Mouse (Mus musculus) lung, postnatal 0 days (tissue): ENCODE results near the gene 1700014D04Rik.
"Not testable (repeated sequence)": the region's sequence is repeated elsewhere in the genome, so short reads cannot be mapped to it uniquely, and the experiment has no call there.

Experiments
- CTCF ChIP-seq: IDR thresholded peaks from 2 replicates; pipeline ENCODE4 v1.5.1; 2016; ENCODE audit warnings: antibody characterized with exemption, mild to moderate bottlenecking
- EP300 ChIP-seq: IDR thresholded peaks from 2 replicates; pipeline ENCODE4 v1.6.1; 2016; ENCODE audit warnings: antibody characterized with exemption, mild to moderate bottlenecking, control low read depth

- TF ChIP-seq EP300, CTCF: not testable (repeated sequence)
Observed at GRCm38 (mm10) chr13:59722089-59722488, 24.5 kb downstream of the 1700014D04Rik start.
